Mouse (Mus musculus) liver, embryonic 16.5 days (tissue): ENCODE measurements around the gene Nectin2. TPM values are rescaled to one million over a fixed set of nuclear protein-coding genes. Genes with fewer than 3 reads are reported as not detected.

Source experiments
- ATAC-seq: fragments of 200-750 bp; cut with Nextera tagmentation; 2 replicates; pipeline ENCODE4 v1.8.0; 2017; ENCODE audit warnings: low read depth, mild to moderate bottlenecking, moderate number of reproducible peaks, moderate library complexity
- H3K27ac ChIP-seq: fragments of 300-500 bp; sonication (generic); 2 replicates; pipeline ENCODE4 v1.5.1; 2014; ENCODE audit warnings: mild to moderate bottlenecking, low read length
- H3K27me3 ChIP-seq: fragments of 300-500 bp; sonication (generic); 2 replicates; pipeline ENCODE4 v1.6.1; 2014; ENCODE audit warnings: low read depth, low read length, mixed read lengths; ENCODE audit not compliant: control insufficient read depth, insufficient read depth
- H3K36me3 ChIP-seq: fragments of 300-500 bp; sonication (generic); 2 replicates; pipeline ENCODE4 v1.6.1; 2014; ENCODE audit warnings: mild to moderate bottlenecking; ENCODE audit not compliant: control insufficient read depth, insufficient read depth
- H3K4me1 ChIP-seq: fragments of 300-500 bp; sonication (generic); 2 replicates; pipeline ENCODE4 v1.6.1; 2014; ENCODE audit warnings: low read depth, low read length, mixed read lengths; ENCODE audit not compliant: control insufficient read depth
- H3K4me2 ChIP-seq: fragments of 300-500 bp; sonication (generic); 2 replicates; pipeline ENCODE4 v1.6.1; 2014; ENCODE audit warnings: low read depth, low read length, mixed read lengths
- H3K4me3 ChIP-seq: fragments of 300-500 bp; sonication (generic); 2 replicates; pipeline ENCODE4 v1.5.1; 2014; ENCODE audit warnings: low read depth, mild to moderate bottlenecking, low read length
- H3K9ac ChIP-seq: fragments of 300-500 bp; sonication (generic); 2 replicates; pipeline ENCODE4 v1.6.1; 2014; ENCODE audit warnings: low read depth, low read length
- H3K9me3 ChIP-seq: fragments of 300-500 bp; sonication (generic); replicated peaks from 2 replicates; pipeline ENCODE4 v1.6.1; 2016; ENCODE audit warnings: low read length; ENCODE audit not compliant: control insufficient read depth
- WGBS: fragments of 180-500 bp; shearing (Covaris S2); extraction: QIAGEN DNeasy Blood & Tissue Kit; methylation state at CpG from one replicate; pipeline ENCODE4 v1.1.7; 2014; ENCODE audit not compliant: insufficient replicate concordance; 5-methylcytosine and 5-hydroxymethylcytosine counted together
- polyA plus RNA-seq: library from polyadenylated mRNA; unstranded; fragments of >200 nt; fragmentation: Nextera tagmentation; extraction: Ambion mirVana; gene quantifications from 2 replicates; pipeline ENCODE4 v1.2.1, GENCODE M21; 2015

Nectin2 gene
- polyA plus RNA-seq, 1 experiment from 2014 or later, result 15.8 TPM

- Histone ChIP-seq H3K4me1 (peaks cover 24% of the 10 kb centered on the region), H3K27ac (no peak overlapping the region), H3K4me2 (peak overlapping the region; percentile 86), H3K4me3 (no peak overlapping the region; the same call in 1 of the 2 replicates), H3K9me3 (no peaks in the 10 kb centered on the region), H3K36me3 (peaks cover 12% of the 10 kb centered on the region), H3K9ac (no peak overlapping the region), H3K27me3 (no peaks in the 10 kb centered on the region)
- no peak for ATAC-seq
- WGBS, result 71% methylated on average over 2 of the region's 2 CpGs
Observed at GRCm38 (mm10) chr7:19716822-19717221, 33.5 kb downstream of the Nectin2 start.

DNA sequence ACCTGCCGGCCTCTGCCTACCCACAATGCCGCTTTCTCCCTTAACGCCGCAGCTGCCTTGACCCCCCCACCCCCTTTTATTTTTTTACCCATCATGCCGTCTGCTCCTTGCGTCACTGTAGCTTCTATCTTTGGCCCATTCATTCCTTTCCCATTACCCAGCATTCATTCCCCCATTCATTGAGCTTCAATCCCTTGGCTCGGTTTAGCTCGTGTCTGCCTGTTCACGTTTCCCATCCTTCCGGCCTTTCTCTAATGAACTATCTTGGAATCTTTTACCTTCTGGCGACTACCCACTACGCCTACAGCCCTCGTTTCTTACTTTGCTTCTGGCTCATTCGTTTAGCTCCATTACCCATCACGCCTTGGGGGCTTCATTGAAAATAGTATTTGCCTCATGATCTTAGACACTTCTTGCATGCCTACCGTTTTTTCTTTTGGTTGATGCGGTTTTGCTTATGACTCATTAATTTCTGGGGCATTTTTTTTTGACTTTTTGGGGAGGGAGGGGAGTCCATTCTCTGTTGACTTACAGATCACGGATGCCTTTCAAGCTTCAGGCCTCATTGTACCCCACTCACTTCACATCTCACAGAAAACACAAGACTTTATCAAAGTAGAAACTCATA, 34.1 kb downstream of the Nectin2 start:
- Histone ChIP-seq H3K9ac (peak overlapping the region; percentile 49), H3K9me3 (no peaks in the 10 kb centered on the region), H3K27me3 (no peaks in the 10 kb centered on the region), H3K36me3 (peaks cover 18% of the 10 kb centered on the region), H3K27ac (peak overlapping the region; percentile 73), H3K4me2 (peak overlapping the region; percentile 86), H3K4me1 (peaks cover 24% of the 10 kb centered on the region), H3K4me3 (peak overlapping the region; percentile 68)
- 6% methylated on average over 18 of the region's 18 CpGs for WGBS
- ATAC-seq, result no peak

DNA sequence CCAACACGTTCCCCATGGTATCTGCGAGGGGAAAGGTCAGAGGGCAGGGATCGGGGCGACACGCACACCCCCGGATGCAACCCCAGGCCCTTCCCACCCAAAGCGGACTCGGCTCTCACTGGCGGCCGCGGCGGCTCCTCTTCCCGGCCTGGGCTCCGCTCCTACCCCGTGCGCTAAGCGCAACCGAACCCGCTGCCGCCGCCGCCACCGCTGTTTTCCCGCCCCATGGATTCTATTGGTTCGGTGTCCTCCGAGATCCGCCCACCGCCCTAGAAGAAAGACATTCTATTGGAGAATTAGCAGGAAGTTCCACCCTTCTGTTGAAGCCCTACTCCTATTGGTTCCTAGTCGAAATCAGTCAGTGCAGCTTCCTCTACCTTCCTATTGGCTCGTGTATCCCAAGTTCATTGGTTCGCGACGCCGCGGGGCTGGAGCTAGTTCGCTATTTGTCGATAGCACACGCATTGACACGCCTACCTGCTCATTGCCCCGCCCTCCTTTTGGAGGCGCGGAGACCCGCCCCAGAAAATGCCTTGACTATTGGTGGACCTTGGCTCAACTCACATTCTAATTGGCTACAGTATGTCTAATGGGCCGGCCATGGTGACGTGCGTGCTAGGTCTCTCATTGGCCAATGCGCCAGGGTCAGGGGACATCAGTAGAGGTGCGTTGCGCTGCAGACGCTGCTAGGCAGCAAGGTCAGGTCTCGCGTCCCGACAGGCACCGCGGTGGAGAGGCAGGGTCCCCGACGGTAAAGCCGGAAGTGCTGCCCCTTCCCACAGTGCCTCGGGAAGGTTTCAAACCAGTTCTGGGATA, 34.8 kb downstream of the Nectin2 start, which contains the start of gene Tomm40:
Gene Tomm40 (minus strand): TSS at position 200 of the 816 bp plus-strand sequence.
- peak within 1 kb of the TSS; percentile 73 for H3K27ac ChIP-seq
- under 1% methylated on average over 59 of the region's 59 CpGs for WGBS
- peaks cover 23% of the 10 kb centered on the region for H3K36me3 ChIP-seq
- H3K9ac ChIP-seq, result peak within 1 kb of the TSS; percentile 87
- peaks cover 24% of the 10 kb centered on the region for H3K4me1 ChIP-seq
- H3K4me3 ChIP-seq, result peak within 1 kb of the TSS; percentile 98
- peak within 1 kb of the TSS; percentile 98 for H3K4me2 ChIP-seq
- H3K27me3 ChIP-seq, result no peaks in the 10 kb centered on the region
- no peaks in the 10 kb centered on the region for H3K9me3 ChIP-seq
- ATAC-seq, result peak; percentile 96

GRCm38 (mm10) chr7:19714836-19715235, 35.4 kb downstream of the Nectin2 start:
- Histone ChIP-seq H3K4me2 (peak overlapping the region; percentile 98), H3K27ac (peak overlapping the region; percentile 73), H3K4me1 (peaks cover 24% of the 10 kb centered on the region), H3K4me3 (peak overlapping the region; percentile 98), H3K9ac (peak overlapping the region; percentile 87), H3K36me3 (peaks cover 25% of the 10 kb centered on the region), H3K9me3 (no peaks in the 10 kb centered on the region), H3K27me3 (no peaks in the 10 kb centered on the region)
- no peak for ATAC-seq
- under 1% methylated on average over 39 of the region's 39 CpGs for WGBS

DNA sequence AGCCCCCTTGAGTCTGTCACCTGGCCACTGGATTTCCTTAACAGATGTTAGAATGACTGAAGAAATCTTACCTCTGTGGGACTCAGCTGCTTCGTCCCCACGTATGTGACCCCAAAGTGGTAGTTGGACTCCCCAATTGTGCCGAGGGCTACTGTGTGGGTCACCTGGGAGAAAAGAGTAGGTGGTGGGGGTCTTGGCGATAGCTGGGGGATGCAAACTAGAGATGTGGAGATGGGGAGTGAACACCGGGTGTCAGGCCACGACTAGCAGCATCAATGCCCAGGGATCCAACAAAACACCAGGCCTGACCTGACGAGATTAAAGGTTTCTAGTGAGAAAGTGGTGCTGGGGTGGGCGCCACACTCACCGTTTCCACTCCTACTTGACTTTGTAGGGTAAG, 36.7 kb downstream of the Nectin2 start:
- Histone ChIP-seq H3K27me3 (no peaks in the 10 kb centered on the region), H3K4me2 (no peak overlapping the region), H3K4me1 (peaks cover 24% of the 10 kb centered on the region), H3K9ac (no peak overlapping the region), H3K27ac (no peak overlapping the region), H3K9me3 (no peaks in the 10 kb centered on the region), H3K36me3 (peaks cover 32% of the 10 kb centered on the region), H3K4me3 (no peak overlapping the region)
- no peak for ATAC-seq
- WGBS, result 71% methylated on average over 9 of the region's 9 CpGs

DNA sequence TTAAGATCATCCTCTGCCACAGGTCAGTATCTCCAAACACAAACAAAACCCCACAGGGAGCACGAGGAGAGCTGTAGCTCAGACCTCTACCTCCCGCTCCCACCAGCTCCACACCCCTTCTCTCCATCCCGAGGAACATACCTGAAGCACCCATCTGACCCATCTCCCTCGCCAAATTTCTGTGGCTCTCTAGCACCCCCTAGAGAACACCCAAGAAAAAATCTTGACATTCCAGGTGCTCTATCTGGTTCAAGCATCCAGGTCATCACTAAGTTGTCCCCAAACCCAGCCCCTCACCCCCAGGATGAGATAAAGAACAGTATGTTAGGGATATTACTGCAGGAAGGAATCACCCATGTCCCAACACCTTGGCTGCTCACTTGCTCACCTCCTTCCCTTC, 37.1 kb downstream of the Nectin2 start:
- Histone ChIP-seq H3K4me2 (no peak overlapping the region), H3K36me3 (peaks cover 32% of the 10 kb centered on the region), H3K27me3 (no peaks in the 10 kb centered on the region), H3K4me1 (peaks cover 24% of the 10 kb centered on the region), H3K9me3 (no peaks in the 10 kb centered on the region), H3K9ac (no peak overlapping the region), H3K27ac (no peak overlapping the region), H3K4me3 (no peak overlapping the region)
- 40% methylated on average over 4 of the region's 4 CpGs for WGBS
- ATAC-seq, result no peak

GRCm38 (mm10) chr7:19712414-19712813, 37.9 kb downstream of the Nectin2 start:
- H3K4me3 ChIP-seq, result no peak overlapping the region
- H3K4me2 ChIP-seq, result no peak overlapping the region
- no peak overlapping the region for H3K27ac ChIP-seq
- peaks cover 24% of the 10 kb centered on the region for H3K4me1 ChIP-seq
- no peaks in the 10 kb centered on the region for H3K9me3 ChIP-seq
- no peak for ATAC-seq
- peaks cover 32% of the 10 kb centered on the region for H3K36me3 ChIP-seq
- no peak overlapping the region for H3K9ac ChIP-seq
- no peaks in the 10 kb centered on the region for H3K27me3 ChIP-seq
- WGBS, result 71% methylated on average over 4 of the region's 4 CpGs

GRCm38 (mm10) chr7:19710650-19711049, 39.6 kb downstream of the Nectin2 start:
- H3K27me3 ChIP-seq, result no peaks in the 10 kb centered on the region
- 73% methylated on average over 10 of the region's 10 CpGs for WGBS
- no peak overlapping the region for H3K27ac ChIP-seq
- no peaks in the 10 kb centered on the region for H3K9me3 ChIP-seq
- no peak overlapping the region for H3K9ac ChIP-seq
- no peak overlapping the region for H3K4me2 ChIP-seq
- ATAC-seq, result no peak
- no peak overlapping the region for H3K4me3 ChIP-seq
- H3K4me1 ChIP-seq, result peaks cover 16% of the 10 kb centered on the region
- H3K36me3 ChIP-seq, result peaks cover 32% of the 10 kb centered on the region

DNA sequence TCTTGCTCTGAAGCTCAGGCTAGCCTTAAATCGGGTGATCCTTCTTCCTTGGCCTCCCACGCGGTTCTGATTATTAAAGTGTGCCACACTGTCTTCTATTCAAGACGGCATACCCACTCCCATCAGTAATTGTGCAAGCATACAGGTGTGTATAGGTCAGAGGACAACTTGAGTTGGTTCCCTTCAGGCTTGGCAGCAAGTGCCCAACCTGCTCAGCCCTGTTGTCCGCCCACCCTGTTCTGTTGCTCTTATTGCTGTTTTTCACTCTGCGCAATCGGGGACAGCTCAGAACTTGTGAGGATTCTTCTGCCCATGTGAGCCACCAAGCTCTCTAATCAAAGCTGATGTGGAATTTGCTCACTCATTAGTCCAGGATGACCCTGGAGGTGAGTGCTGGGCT, 45.0 kb downstream of the Nectin2 start:
- Histone ChIP-seq H3K9ac (no peak overlapping the region), H3K4me2 (no peak overlapping the region), H3K4me3 (no peak overlapping the region), H3K4me1 (peaks cover 18% of the 10 kb centered on the region), H3K9me3 (no peaks in the 10 kb centered on the region), H3K27ac (no peak overlapping the region), H3K27me3 (no peaks in the 10 kb centered on the region), H3K36me3 (peaks cover 7% of the 10 kb centered on the region)
- ATAC-seq, result no peak
- 83% methylated on average over 7 of the region's 7 CpGs for WGBS
